Mouse (Mus musculus) erythroid progenitor cell, adult 5-6 weeks (primary cell): Measurements from ENCODE around the gene Crocc. TPM values are rescaled to one million over a fixed set of nuclear protein-coding genes. Genes with fewer than 3 reads are reported as not detected.

Source experiments
- total RNA-seq, 2 experiments: library from RNA; stranded (forward) in 1 of 2; stranded (reverse) in 1 of 2; fragments of 150-400 nt in 1 of 2; fragments of 186-747, 209-891 nt in 1 of 2; gene quantifications; 2 replicates each; pipeline versions ENCODE4 v1.2.3 to v1.2.4; 2015 to 2017; ENCODE audit warnings: low replicate concordance in 2 of 2

Gene Crocc
- total RNA-seq, 2 experiments from 2014 or later = not detected

Other genes with a start within 250 kb of the Crocc start
- gene Padi3, start 249.9 kb downstream of the Crocc start, total RNA-seq (2015; ENCODE audit: low replicate concordance) = not detected in 2 replicates
- not detected in 2 replicates for gene Padi3, start 249.9 kb downstream of the Crocc start, total RNA-seq (2017; ENCODE audit: low replicate concordance)
- not detected in 2 replicates for gene Padi1, start 214.8 kb downstream of the Crocc start, total RNA-seq (2015; ENCODE audit: low replicate concordance)
- gene Padi1, start 214.8 kb downstream of the Crocc start, total RNA-seq (2017; ENCODE audit: low replicate concordance) = not detected in 2 replicates
- 1.1 and 3.4 TPM in 2 replicates for gene Padi2, start 154.2 kb downstream of the Crocc start, total RNA-seq (2015; ENCODE audit: low replicate concordance)
- gene Padi2, start 154.2 kb downstream of the Crocc start, total RNA-seq (2017; ENCODE audit: low replicate concordance) = 1.3 and 3.5 TPM in 2 replicates
- 44.3 and 52.0 TPM in 2 replicates for gene Sdhb, start 99.3 kb downstream of the Crocc start, total RNA-seq (2015; ENCODE audit: low replicate concordance)
- 21.6 and 53.0 TPM in 2 replicates for gene Sdhb, start 99.3 kb downstream of the Crocc start, total RNA-seq (2017; ENCODE audit: low replicate concordance)
- gene Atp13a2, start 73.7 kb downstream of the Crocc start, total RNA-seq (2015; ENCODE audit: low replicate concordance) = 4.2 and 10.8 TPM in 2 replicates
- gene Atp13a2, start 73.7 kb downstream of the Crocc start, total RNA-seq (2017; ENCODE audit: low replicate concordance) = 6.0 and 18.0 TPM in 2 replicates
- not detected in 2 replicates for gene Mfap2, start 50.1 kb downstream of the Crocc start, total RNA-seq (2015; ENCODE audit: low replicate concordance)
- gene Mfap2, start 50.1 kb downstream of the Crocc start, total RNA-seq (2017; ENCODE audit: low replicate concordance) = not detected in 2 replicates
- 51.1 and 67.4 TPM in 2 replicates for gene Necap2, start 17.8 kb upstream of the Crocc start, total RNA-seq (2015; ENCODE audit: low replicate concordance)
- 45.2 and 108 TPM in 2 replicates for gene Necap2, start 17.8 kb upstream of the Crocc start, total RNA-seq (2017; ENCODE audit: low replicate concordance)
- gene Spata21, start 27.8 kb upstream of the Crocc start, total RNA-seq (2015; ENCODE audit: low replicate concordance) = not detected in 2 replicates
- not detected in 2 replicates for gene Spata21, start 27.8 kb upstream of the Crocc start, total RNA-seq (2017; ENCODE audit: low replicate concordance)
- 13.7 and 19.3 TPM in 2 replicates for gene Szrd1, start 79.2 kb upstream of the Crocc start, total RNA-seq (2015; ENCODE audit: low replicate concordance)
- 14.8 and 20.2 TPM in 2 replicates for gene Szrd1, start 79.2 kb upstream of the Crocc start, total RNA-seq (2017; ENCODE audit: low replicate concordance)
- 37.5 and 43.6 TPM in 2 replicates for gene Fbxo42, start 87.4 kb upstream of the Crocc start, total RNA-seq (2015; ENCODE audit: low replicate concordance)
- gene Fbxo42, start 87.4 kb upstream of the Crocc start, total RNA-seq (2017; ENCODE audit: low replicate concordance) = 37.2 and 39.9 TPM in 2 replicates
- not detected in 2 replicates for gene Rsg1, start 153.4 kb upstream of the Crocc start, total RNA-seq (2015; ENCODE audit: low replicate concordance)
- not detected in 2 replicates for gene Rsg1, start 153.4 kb upstream of the Crocc start, total RNA-seq (2017; ENCODE audit: low replicate concordance)
- gene Arhgef19, start 178.9 kb upstream of the Crocc start, total RNA-seq (2015; ENCODE audit: low replicate concordance) = not detected in 2 replicates
- gene Arhgef19, start 178.9 kb upstream of the Crocc start, total RNA-seq (2017; ENCODE audit: low replicate concordance) = not detected in 2 replicates
- 1.3 TPM in 1 of 2 replicates, not detected in the other for gene Epha2, start 240.7 kb upstream of the Crocc start, total RNA-seq (2015; ENCODE audit: low replicate concordance)
- gene Epha2, start 240.7 kb upstream of the Crocc start, total RNA-seq (2017; ENCODE audit: low replicate concordance) = 0.39 TPM in 1 of 2 replicates, not detected in the other